In the genomic region with DNA sequence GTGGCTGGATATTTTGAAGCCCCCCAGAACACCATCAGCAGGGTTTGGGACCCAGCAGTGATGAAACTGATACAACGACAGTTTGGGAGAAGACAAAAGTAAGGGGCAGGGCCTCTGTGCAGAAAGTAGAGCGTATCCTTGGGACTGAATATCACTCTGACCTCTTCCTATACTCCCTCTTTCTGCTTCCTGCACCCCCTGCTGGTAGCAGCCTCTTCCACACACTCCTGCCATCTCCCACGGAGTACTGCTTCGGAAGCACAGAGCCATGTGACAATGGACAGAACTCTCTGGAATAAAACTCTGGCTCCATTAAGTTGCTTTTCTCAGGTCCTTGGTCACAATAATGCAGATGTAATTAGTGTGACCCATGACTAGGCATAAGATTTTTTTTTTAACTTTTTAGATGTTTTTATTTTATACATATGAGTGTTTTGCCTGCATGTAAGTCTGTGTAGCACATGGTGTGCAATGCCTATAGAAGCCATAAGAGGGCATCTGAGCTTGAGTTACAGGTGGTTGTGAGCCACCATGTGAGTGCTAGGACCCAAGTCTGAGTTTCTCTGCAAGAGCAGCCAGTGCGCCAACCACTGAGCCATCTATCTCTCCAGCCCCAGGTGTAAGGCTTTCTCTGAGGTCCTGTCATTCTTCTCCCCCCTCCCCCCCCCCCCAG, we compare ENCODE assay signal across 9 mouse cellular contexts.
DNase-seq lines count a peak whose midpoint lies in the region; TF ChIP-seq lines count a peak whose summit lies in the region.
"Had no signal": no experiment of that assay in that cellular context is flagged by ENCODE, and none has a peak within 500 bp of the region (broad histone marks: within the 10 kb centered on the region; RNA-seq: fewer than 3 reads in every experiment).

No protein-coding gene starts in this region.

- peak; percentile 36 to 57 for DNase-seq in heart, postnatal 14 days
- no peak for DNase-seq in heart, postnatal 25 days (ENCODE audit: low spot score)
- peak; percentile 44 for DNase-seq in thymus, postnatal 4 days
- no peak for DNase-seq in thymus, adult 18-20 months
- peak; percentile 70 for DNase-seq in testis, postnatal 10 days (ENCODE audit: low spot score)
- DNase-seq in cerebellum, adult 9-11 months, result no peak
- DNase-seq in layer of hippocampus, postnatal 10 days (ENCODE audit: low spot score in 2 of 2), result no peak

- intact Hi-C loops in heart, postnatal 14 days (cut with DNase I), result loop anchor here (2.0 to 5.0 kb wide), 3 partner anchors 80 to 178 kb away; a partner anchor contains a TSS
- intact Hi-C loops in heart, postnatal 25 days (cut with DNase I), result loop anchor here (5.0 kb wide), 1 partner anchor 108 kb away; no protein-coding TSS in a partner anchor

- H3K4me1 ChIP-seq in embryonic fibroblast, embryonic 13.5 days (ENCODE audit: control insufficient read depth, insufficient read depth, low read length), result peaks cover 3% of the 10 kb centered on the region; the same call in 1 of the 2 replicates

- H3K4me3 ChIP-seq in embryonic fibroblast, embryonic 13.5 days (ENCODE audit: insufficient read depth, low read length), result no peak overlapping the region
- H3K4me3 ChIP-seq: embryonic facial prominence, embryonic 10.5 days had no signal

- no peak for TF ChIP-seq POLR2A in embryonic fibroblast, embryonic 13.5 days (IDR thresholded peaks at IDR 0.05; ENCODE audit: low read depth, low read length)

- 0 out of 2 replicates have a peak, but pooled peaks have one; percentile 36 for TF ChIP-seq CTCF in embryonic fibroblast, embryonic 13.5 days (IDR thresholded peaks at IDR 0.05; ENCODE audit: borderline replicate concordance, insufficient read depth, low read length)

- H3K27ac ChIP-seq in embryonic fibroblast, embryonic 13.5 days (ENCODE audit: insufficient read depth, low read length), result no peak overlapping the region
- H3K27ac ChIP-seq: embryonic facial prominence, embryonic 10.5 days had no signal

Comparison
In these comparisons a context has a peak if more than half of its experiments do, and no peak if none do; other contexts are left out.
1. DNase-seq: peak in heart, postnatal 14 days (2 of 2), thymus, postnatal 4 days (single experiment) and testis, postnatal 10 days (single experiment); none in heart, postnatal 25 days (single experiment), thymus, adult 18-20 months (0 of 2), cerebellum, adult 9-11 months (single experiment) and layer of hippocampus, postnatal 10 days (0 of 2).